Mouse (Mus musculus) midbrain, embryonic 16.5 days (tissue): ENCODE results near the gene Cbr3. TPM values are rescaled to one million over a fixed set of nuclear protein-coding genes. Genes with fewer than 3 reads are reported as not detected.
"Not testable (repeated sequence)": the region's sequence is repeated elsewhere in the genome, so short reads cannot be mapped to it uniquely, and the experiment has no call there.

Experiments used
- ATAC-seq: fragments of 200-750 bp; cut with Nextera tagmentation; 2 replicates; pipeline ENCODE4 v1.8.0; 2017; ENCODE audit warnings: moderate TSS enrichment
- H3K27ac ChIP-seq: fragments of 300-500 bp; sonication (generic); 2 replicates; pipeline ENCODE4 v1.5.1; 2014; ENCODE audit warnings: mild to moderate bottlenecking, low read length, mixed read lengths
- H3K27me3 ChIP-seq: fragments of 300-500 bp; sonication (generic); 2 replicates; pipeline ENCODE4 v1.6.1; 2014; ENCODE audit warnings: low read depth, low read length, mixed read lengths; ENCODE audit not compliant: control insufficient read depth, insufficient read depth
- H3K36me3 ChIP-seq: fragments of 300-500 bp; sonication (generic); 2 replicates; pipeline ENCODE4 v1.6.1; 2014; ENCODE audit warnings: mild to moderate bottlenecking, low read length, moderate library complexity, mixed read lengths; ENCODE audit not compliant: control insufficient read depth, insufficient read depth
- H3K4me1 ChIP-seq: fragments of 300-500 bp; sonication (generic); 2 replicates; pipeline ENCODE4 v1.6.1; 2014; ENCODE audit warnings: mild to moderate bottlenecking, low read length, mixed read lengths; ENCODE audit not compliant: control insufficient read depth, insufficient read depth
- H3K4me2 ChIP-seq: fragments of 300-500 bp; sonication (generic); 2 replicates; pipeline ENCODE4 v1.6.1; 2014; ENCODE audit warnings: mild to moderate bottlenecking, low read length, mixed read lengths
- H3K4me3 ChIP-seq: fragments of 300-500 bp; sonication (generic); 2 replicates; pipeline ENCODE4 v1.5.1; 2014; ENCODE audit warnings: low read depth, mild to moderate bottlenecking, low read length, moderate library complexity, mixed read lengths
- H3K9ac ChIP-seq: fragments of 300-500 bp; sonication (generic); 2 replicates; pipeline ENCODE4 v1.6.1; 2014; ENCODE audit warnings: low read depth, low read length, mixed read lengths
- H3K9me3 ChIP-seq: fragments of 300-500 bp; sonication (generic); replicated peaks from 2 replicates; pipeline ENCODE4 v1.6.1; 2014; ENCODE audit warnings: mild to moderate bottlenecking, low read length, mixed read lengths; ENCODE audit not compliant: control insufficient read depth, poor library complexity, severe bottlenecking
- WGBS: fragments of 180-500 bp; shearing (Covaris S2); extraction: QIAGEN DNeasy Blood & Tissue Kit; methylation state at CpG from one replicate; pipeline ENCODE4 v1.1.7; 2014; 5-methylcytosine and 5-hydroxymethylcytosine counted together
- polyA plus RNA-seq: library from polyadenylated mRNA; unstranded; fragments of >200 nt; fragmentation: Nextera tagmentation; extraction: Ambion mirVana; gene quantifications from 2 replicates; pipeline ENCODE4 v1.2.1, GENCODE M21; 2015

The Cbr3 gene
- polyA plus RNA-seq = 1.1 and 3.0 TPM in 2 replicates

- H3K27me3 ChIP-seq = peaks cover 39% of the 10 kb centered on the region
Measured at GRCm38 (mm10) chr16:93682689-93683507, at the start of gene Cbr3. Gene Cbr3 (plus strand): TSS chr16:93683215.

DNA sequence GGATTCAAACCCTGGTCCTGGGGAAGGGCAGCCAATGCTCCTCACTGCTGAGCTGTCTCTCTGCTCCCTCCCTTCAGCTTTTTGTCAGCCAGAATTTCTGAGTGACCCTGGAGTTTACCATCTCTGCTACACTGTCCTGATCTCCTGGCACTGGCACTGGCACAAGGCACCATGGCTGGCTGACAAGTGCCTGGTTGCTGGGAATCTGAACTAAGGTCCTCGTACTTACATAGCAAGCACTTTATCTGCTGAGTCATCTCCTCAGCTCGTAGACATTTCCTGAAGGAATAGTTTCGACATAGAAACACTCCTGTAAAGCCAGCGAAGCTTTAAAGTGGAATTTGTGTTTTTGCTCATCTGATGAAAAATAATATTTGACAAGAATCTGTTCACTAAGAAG lies 39.0 kb upstream of the Cbr3 start:
- no peak overlapping the region for H3K27ac ChIP-seq
- H3K9me3 ChIP-seq = no peaks in the 10 kb centered on the region
- H3K4me1 ChIP-seq = no peaks in the 10 kb centered on the region
- H3K4me2 ChIP-seq = no peak overlapping the region
- no peak overlapping the region for H3K9ac ChIP-seq
- H3K27me3 ChIP-seq = no peaks in the 10 kb centered on the region
- 70% methylated on average over 4 of the region's 4 CpGs for WGBS
- H3K4me3 ChIP-seq = no peak overlapping the region
- H3K36me3 ChIP-seq = no peaks in the 10 kb centered on the region
- ATAC-seq = no peak

More at GRCm38 (mm10) chr16:93682689-93683507, at the start of gene Cbr3:
- peak within 1 kb of the TSS; percentile 42; the same call in 1 of the 2 replicates for H3K9ac ChIP-seq
- under 1% methylated on average over 63 of the region's 63 CpGs for WGBS
- no peak within 1 kb of the TSS for H3K27ac ChIP-seq
- no peaks in the 10 kb centered on the region for H3K36me3 ChIP-seq
- H3K4me3 ChIP-seq = peak within 1 kb of the TSS; percentile 36
- peaks cover 13% of the 10 kb centered on the region for H3K4me1 ChIP-seq
- peak; percentile 84 for ATAC-seq
- H3K4me2 ChIP-seq = peak within 1 kb of the TSS; percentile 66
- no peaks in the 10 kb centered on the region; the same call in 1 of the 2 replicates for H3K9me3 ChIP-seq

DNA sequence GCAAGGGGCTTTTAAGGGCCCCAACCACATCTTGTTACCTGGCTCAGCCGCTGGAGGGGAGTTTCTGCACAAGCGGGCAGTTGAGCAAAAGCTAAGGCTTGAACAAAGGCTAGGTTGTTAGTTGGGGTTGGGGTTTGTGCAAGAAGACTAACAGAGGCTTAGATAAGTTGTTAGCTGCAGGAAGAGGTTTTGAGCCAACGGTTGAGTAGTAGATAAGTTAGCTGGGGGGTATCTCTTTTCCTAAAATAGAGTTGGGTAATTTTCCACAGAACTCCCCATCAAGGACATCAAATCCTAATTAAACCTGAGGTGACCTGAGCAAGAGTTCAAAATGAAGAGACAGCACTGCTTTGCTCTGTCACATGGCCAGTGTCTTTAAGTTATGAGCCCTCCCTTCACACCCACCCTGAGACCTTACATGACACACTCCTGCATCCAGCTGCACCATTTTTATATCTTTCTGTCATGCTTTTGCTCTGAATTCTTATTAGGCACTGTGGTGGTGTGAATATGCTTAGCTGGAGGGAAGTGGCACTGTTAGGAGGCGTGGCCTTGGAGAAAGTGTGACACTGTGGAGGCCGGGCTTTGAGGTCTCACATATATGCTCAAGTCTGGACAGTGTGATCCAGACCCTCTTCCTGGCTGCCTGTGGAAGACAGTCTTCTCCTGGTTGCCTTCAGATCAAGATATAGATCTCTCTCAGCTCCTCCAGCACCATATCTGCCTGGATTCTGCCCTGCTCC lies 34.4 kb upstream of the Cbr3 start:
- H3K9ac ChIP-seq = no peak overlapping the region
- H3K4me2 ChIP-seq = no peak overlapping the region
- no peak for ATAC-seq
- no peaks in the 10 kb centered on the region for H3K27me3 ChIP-seq
- no peak overlapping the region for H3K4me3 ChIP-seq
- no peaks in the 10 kb centered on the region for H3K9me3 ChIP-seq
- H3K4me1 ChIP-seq = no peaks in the 10 kb centered on the region
- H3K36me3 ChIP-seq = no peaks in the 10 kb centered on the region
- H3K27ac ChIP-seq = no peak overlapping the region
- 83% methylated on average over 5 of the region's 5 CpGs for WGBS

GRCm38 (mm10) chr16:93667976-93668375 lies 15.0 kb upstream of the Cbr3 start:
- Histone ChIP-seq H3K27ac (no peak overlapping the region), H3K36me3 (no peaks in the 10 kb centered on the region), H3K4me2 (no peak overlapping the region), H3K27me3 (no peaks in the 10 kb centered on the region), H3K4me3 (no peak overlapping the region), H3K4me1 (no peaks in the 10 kb centered on the region), H3K9me3 (peaks cover 11% of the 10 kb centered on the region; the same call in 1 of the 2 replicates), H3K9ac (no peak overlapping the region)
- ATAC-seq = no peak

DNA sequence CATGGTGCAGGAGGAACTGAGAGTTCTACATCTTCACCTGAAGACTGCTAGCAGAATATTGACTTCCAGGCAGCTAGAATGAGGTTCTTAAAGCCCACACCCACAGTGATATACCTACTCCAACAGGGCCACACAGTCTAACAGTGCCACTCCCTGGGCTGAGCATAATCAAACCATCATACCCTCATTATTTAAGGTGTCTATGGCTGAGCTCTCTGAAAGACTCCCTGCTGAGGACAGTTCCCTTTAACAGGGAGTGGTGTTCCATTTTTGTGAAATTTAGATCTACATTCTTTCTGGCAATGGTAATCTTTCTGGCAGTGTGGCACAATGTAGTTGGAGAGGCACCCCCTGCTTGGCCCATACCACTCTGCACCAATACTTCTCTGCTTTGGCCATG lies 13.5 kb upstream of the Cbr3 start:
- Histone ChIP-seq H3K4me1 (no peaks in the 10 kb centered on the region), H3K4me3 (no peak overlapping the region), H3K9ac (no peak overlapping the region), H3K4me2 (no peak overlapping the region), H3K9me3 (peaks cover 11% of the 10 kb centered on the region; the same call in 1 of the 2 replicates), H3K27me3 (no peaks in the 10 kb centered on the region), H3K27ac (no peak overlapping the region), H3K36me3 (no peaks in the 10 kb centered on the region)
- ATAC-seq = no peak

DNA sequence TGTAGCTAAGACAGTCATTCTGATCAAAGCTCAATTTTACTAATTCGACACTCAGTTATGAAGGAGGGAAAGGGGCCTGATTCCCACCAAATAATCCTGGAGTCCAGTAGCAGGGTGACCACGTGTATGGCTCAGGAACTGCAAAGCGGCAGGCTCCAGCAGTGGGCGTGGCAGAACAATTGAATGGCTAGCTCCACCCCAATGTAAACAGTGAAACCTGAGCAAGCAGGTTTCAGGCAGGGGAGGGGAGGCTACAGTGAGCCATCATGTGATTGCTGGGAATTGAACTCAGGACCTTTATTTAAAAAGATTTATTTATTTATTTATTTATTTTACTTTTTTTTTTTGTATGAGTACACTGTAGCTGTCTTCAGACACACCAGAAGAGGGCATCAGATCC lies 12.5 kb upstream of the Cbr3 start:
- H3K9me3 ChIP-seq = peaks cover 11% of the 10 kb centered on the region; the same call in 1 of the 2 replicates
- H3K4me1 ChIP-seq, H3K9ac ChIP-seq, H3K4me2 ChIP-seq, H3K27ac ChIP-seq, ATAC-seq, H3K36me3 ChIP-seq, H3K27me3 ChIP-seq, H3K4me3 ChIP-seq: not testable (repeated sequence)
- WGBS = 36% methylated on average over 4 of the region's 4 CpGs

- no peaks in the 10 kb centered on the region for H3K36me3 ChIP-seq
- ATAC-seq = no peak
- H3K4me2 ChIP-seq = no peak overlapping the region
- no peaks in the 10 kb centered on the region for H3K4me1 ChIP-seq
- H3K27ac ChIP-seq = no peak overlapping the region
- WGBS = 93% methylated on average over 5 of the region's 5 CpGs
- no peak overlapping the region for H3K9ac ChIP-seq
- H3K4me3 ChIP-seq = no peak overlapping the region
- H3K27me3 ChIP-seq = no peaks in the 10 kb centered on the region
- H3K9me3 ChIP-seq = peaks cover 11% of the 10 kb centered on the region; the same call in 1 of the 2 replicates
Measured at GRCm38 (mm10) chr16:93671064-93671463, 12.0 kb upstream of the Cbr3 start.

DNA sequence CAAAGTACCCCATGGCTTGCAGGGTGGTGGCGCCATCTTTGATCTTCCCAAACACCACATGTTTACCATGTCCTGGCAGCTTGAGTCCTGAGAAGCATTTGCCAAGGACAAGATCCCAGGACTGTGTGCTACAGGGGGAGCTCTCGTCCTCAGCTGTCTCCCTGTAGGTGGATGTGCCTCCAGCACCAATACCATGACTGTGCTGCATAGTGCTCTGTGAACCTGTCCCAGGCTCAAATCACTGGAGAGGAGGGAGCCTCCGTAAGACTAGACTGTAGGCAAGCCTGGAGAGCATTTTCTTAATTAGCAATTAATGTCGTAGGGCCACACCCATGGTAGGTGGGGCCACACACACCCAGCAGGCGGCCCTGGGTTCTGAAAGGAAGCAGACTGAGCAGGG lies 6.6 kb upstream of the Cbr3 start:
- 82% methylated on average over 5 of the region's 5 CpGs for WGBS
- ATAC-seq = no peak
- Histone ChIP-seq H3K4me1 (no peaks in the 10 kb centered on the region), H3K4me3 (no peak overlapping the region), H3K9ac (no peak overlapping the region), H3K36me3 (no peaks in the 10 kb centered on the region), H3K4me2 (no peak overlapping the region), H3K27ac (no peak overlapping the region), H3K9me3 (no peaks in the 10 kb centered on the region; the same call in 1 of the 2 replicates), H3K27me3 (peaks cover 3% of the 10 kb centered on the region)

DNA sequence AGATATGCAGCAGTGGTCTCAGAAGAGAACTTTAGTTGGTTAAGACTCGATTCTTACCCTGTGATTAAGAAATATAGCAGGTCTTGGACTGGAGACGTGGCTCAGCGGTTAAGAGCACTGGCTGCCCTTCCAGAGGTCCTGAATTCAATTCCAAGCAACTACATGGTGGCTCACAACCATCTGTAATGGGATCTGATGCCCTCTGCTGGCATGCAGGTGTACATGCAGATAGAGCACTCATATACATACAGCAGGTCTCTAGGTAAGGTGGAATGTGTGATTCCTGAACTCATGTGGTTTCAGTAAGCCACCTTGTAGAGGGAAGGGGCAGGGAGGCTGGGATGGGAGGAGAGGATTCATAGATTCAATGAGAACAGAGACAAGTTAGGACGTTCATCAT lies 4.8 kb upstream of the Cbr3 start:
- no peaks in the 10 kb centered on the region; the same call in 1 of the 2 replicates for H3K9me3 ChIP-seq
- H3K27ac ChIP-seq = no peak overlapping the region
- H3K27me3 ChIP-seq = peaks cover 21% of the 10 kb centered on the region
- 81% methylated on average over 4 of the region's 4 CpGs for WGBS
- no peaks in the 10 kb centered on the region for H3K36me3 ChIP-seq
- H3K4me2 ChIP-seq = no peak overlapping the region
- no peak overlapping the region for H3K9ac ChIP-seq
- ATAC-seq = no peak
- peaks cover 7% of the 10 kb centered on the region; the same call in 1 of the 2 replicates for H3K4me1 ChIP-seq
- no peak overlapping the region for H3K4me3 ChIP-seq
